Mouse (Mus musculus): ENCODE data around the gene Dlg2. TPM values are rescaled to one million over a fixed set of nuclear protein-coding genes. Genes with fewer than 3 reads are reported as not detected.

Gene Dlg2
- polyA plus RNA-seq, 1 experiment from 2014 or later, result 4.3 TPM

- Histone ChIP-seq H3K9ac (ENCODE audit: low read length) (no peak overlapping the region), H3K27me3 (ENCODE audit: control insufficient read depth, insufficient read depth, low read length) (no peaks in the 10 kb centered on the region; the same call in 1 of the 2 replicates), H3K27ac (ENCODE audit: low read length) (no peak overlapping the region), H3K4me2 (ENCODE audit: low read depth, low read length) (peak overlapping the region; percentile 38), H3K4me3 (replicated peaks; ENCODE audit: low read length) (no peak overlapping the region), H3K36me3 (ENCODE audit: control insufficient read depth, insufficient read depth, low read length) (no peaks in the 10 kb centered on the region), H3K9me3 (replicated peaks; ENCODE audit: control insufficient read depth, low read length) (no peaks in the 10 kb centered on the region), H3K4me1 (ENCODE audit: control insufficient read depth, insufficient read depth, low read length) (no peaks in the 10 kb centered on the region)
- ATAC-seq (ENCODE audit: insufficient read depth, low FRiP score), result no peak
- WGBS, result 55% methylated on average over 5 of the region's 5 CpGs
Measured at GRCm38 (mm10) chr7:91090317-91090829, 613.9 kb downstream of the Dlg2 start.

DNA sequence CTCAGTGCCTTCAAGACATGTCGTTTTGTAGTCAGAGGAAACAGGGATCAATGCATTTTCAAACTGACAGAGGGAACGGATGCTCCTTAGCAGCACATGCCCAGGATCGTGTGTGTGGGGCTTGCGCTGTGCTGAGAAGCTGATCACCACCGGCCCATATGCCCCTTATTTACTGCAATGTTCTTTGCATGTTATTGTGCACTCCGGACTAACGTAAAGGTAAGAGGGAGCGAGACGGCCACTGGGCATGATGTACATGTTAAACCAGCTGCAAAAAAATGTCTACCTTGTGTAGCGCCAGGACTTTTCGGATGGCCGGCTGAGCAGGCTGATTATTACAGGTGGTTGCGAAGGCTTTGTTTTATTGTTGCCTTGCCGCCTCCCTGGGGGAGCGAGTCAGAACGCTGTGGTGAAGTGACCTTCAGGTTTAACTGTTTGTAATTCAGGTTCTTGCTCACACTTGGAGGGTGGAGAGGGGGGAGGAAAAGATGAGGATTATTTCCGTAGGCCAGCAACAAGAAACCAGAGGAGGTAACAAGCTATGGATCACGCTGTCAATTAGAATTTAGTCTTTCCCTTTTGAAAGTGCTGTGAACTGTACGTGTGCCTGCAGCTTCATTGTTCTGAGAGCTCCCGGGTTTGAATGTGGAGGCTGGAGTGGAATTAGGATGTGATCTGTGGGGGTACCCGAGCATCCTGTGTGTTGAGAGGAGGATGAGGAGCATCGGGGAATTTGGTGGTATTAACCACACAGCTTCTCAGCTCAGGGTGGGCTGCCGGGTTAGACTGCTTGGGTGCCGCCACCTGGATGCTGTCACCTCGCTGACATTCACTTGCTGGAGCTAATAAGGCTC lies 614.6 kb downstream of the Dlg2 start:
- no peak overlapping the region for H3K9ac ChIP-seq (ENCODE audit: low read length)
- ATAC-seq (ENCODE audit: insufficient read depth, low FRiP score), result no peak
- 13% methylated on average over 25 of the region's 25 CpGs for WGBS
- H3K4me2 ChIP-seq (ENCODE audit: low read depth, low read length), result peak overlapping the region; percentile 38
- H3K27ac ChIP-seq (ENCODE audit: low read length), result no peak overlapping the region
- H3K36me3 ChIP-seq (ENCODE audit: control insufficient read depth, insufficient read depth, low read length), result no peaks in the 10 kb centered on the region
- peak overlapping the region; percentile 16 for H3K4me3 ChIP-seq (replicated peaks; ENCODE audit: low read length)
- no peaks in the 10 kb centered on the region for H3K4me1 ChIP-seq (ENCODE audit: control insufficient read depth, insufficient read depth, low read length)
- no peaks in the 10 kb centered on the region; the same call in 1 of the 2 replicates for H3K27me3 ChIP-seq (ENCODE audit: control insufficient read depth, insufficient read depth, low read length)
- no peaks in the 10 kb centered on the region for H3K9me3 ChIP-seq (replicated peaks; ENCODE audit: control insufficient read depth, low read length)

DNA sequence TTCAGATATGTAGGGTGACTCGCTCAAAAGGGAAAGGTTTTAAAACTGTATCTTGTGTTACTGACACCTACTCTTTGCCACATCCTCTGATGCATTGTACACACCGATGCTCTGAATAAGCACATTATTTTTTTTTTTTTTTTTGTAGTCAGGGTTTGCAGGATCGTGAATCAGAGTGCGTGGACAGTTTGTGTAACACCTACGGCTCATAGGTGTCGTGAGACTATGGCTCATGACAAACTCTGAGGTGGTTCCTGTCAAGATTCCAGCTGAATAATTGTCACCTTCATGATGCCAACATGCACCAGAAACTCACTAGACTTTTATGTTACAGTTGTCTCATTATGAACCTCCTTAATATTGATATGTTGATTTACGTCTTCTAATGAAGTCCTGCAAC lies 620.0 kb downstream of the Dlg2 start:
- Histone ChIP-seq H3K4me1 (ENCODE audit: control insufficient read depth, insufficient read depth, low read length) (no peaks in the 10 kb centered on the region), H3K9me3 (replicated peaks; ENCODE audit: control insufficient read depth, low read length) (no peaks in the 10 kb centered on the region), H3K27ac (ENCODE audit: low read length) (no peak overlapping the region), H3K4me3 (replicated peaks; ENCODE audit: low read length) (no peak overlapping the region), H3K9ac (ENCODE audit: low read length) (no peak overlapping the region), H3K27me3 (ENCODE audit: control insufficient read depth, insufficient read depth, low read length) (no peaks in the 10 kb centered on the region), H3K36me3 (ENCODE audit: control insufficient read depth, insufficient read depth, low read length) (no peaks in the 10 kb centered on the region), H3K4me2 (ENCODE audit: low read depth, low read length) (no peak overlapping the region)
- ATAC-seq (ENCODE audit: insufficient read depth, low FRiP score), result no peak
- WGBS, result 84% methylated on average over 7 of the region's 7 CpGs

- Histone ChIP-seq H3K4me1 (ENCODE audit: control insufficient read depth, insufficient read depth, low read length) (no peaks in the 10 kb centered on the region), H3K4me2 (ENCODE audit: low read depth, low read length) (no peak overlapping the region), H3K4me3 (replicated peaks; ENCODE audit: low read length) (no peak overlapping the region), H3K27ac (ENCODE audit: low read length) (no peak overlapping the region), H3K27me3 (ENCODE audit: control insufficient read depth, insufficient read depth, low read length) (no peaks in the 10 kb centered on the region), H3K9me3 (replicated peaks; ENCODE audit: control insufficient read depth, low read length) (no peaks in the 10 kb centered on the region), H3K36me3 (ENCODE audit: control insufficient read depth, insufficient read depth, low read length) (no peaks in the 10 kb centered on the region), H3K9ac (ENCODE audit: low read length) (no peak overlapping the region)
- 80% methylated on average over 3 of the region's 3 CpGs for WGBS
- ATAC-seq (ENCODE audit: insufficient read depth, low FRiP score), result no peak
Measured at GRCm38 (mm10) chr7:91098521-91098920, 622.0 kb downstream of the Dlg2 start.

GRCm38 (mm10) chr7:91109575-91109974 lies 633.1 kb downstream of the Dlg2 start:
- Histone ChIP-seq H3K36me3 (ENCODE audit: control insufficient read depth, insufficient read depth, low read length) (no peaks in the 10 kb centered on the region), H3K9ac (ENCODE audit: low read length) (no peak overlapping the region), H3K4me1 (ENCODE audit: control insufficient read depth, insufficient read depth, low read length) (no peaks in the 10 kb centered on the region), H3K4me2 (ENCODE audit: low read depth, low read length) (no peak overlapping the region), H3K27me3 (ENCODE audit: control insufficient read depth, insufficient read depth, low read length) (no peaks in the 10 kb centered on the region), H3K9me3 (replicated peaks; ENCODE audit: control insufficient read depth, low read length) (no peaks in the 10 kb centered on the region), H3K27ac (ENCODE audit: low read length) (no peak overlapping the region), H3K4me3 (replicated peaks; ENCODE audit: low read length) (no peak overlapping the region)
- ATAC-seq (ENCODE audit: insufficient read depth, low FRiP score), result no peak
- 63% methylated on average over 3 of the region's 3 CpGs for WGBS

GRCm38 (mm10) chr7:91132128-91132527 lies 655.7 kb downstream of the Dlg2 start:
- Histone ChIP-seq H3K27ac (ENCODE audit: low read length) (no peak overlapping the region), H3K4me1 (ENCODE audit: control insufficient read depth, insufficient read depth, low read length) (no peaks in the 10 kb centered on the region), H3K4me3 (replicated peaks; ENCODE audit: low read length) (no peak overlapping the region), H3K4me2 (ENCODE audit: low read depth, low read length) (no peak overlapping the region), H3K36me3 (ENCODE audit: control insufficient read depth, insufficient read depth, low read length) (no peaks in the 10 kb centered on the region), H3K27me3 (ENCODE audit: control insufficient read depth, insufficient read depth, low read length) (no peaks in the 10 kb centered on the region), H3K9ac (ENCODE audit: low read length) (no peak overlapping the region), H3K9me3 (replicated peaks; ENCODE audit: control insufficient read depth, low read length) (no peaks in the 10 kb centered on the region)
- no peak for ATAC-seq (ENCODE audit: insufficient read depth, low FRiP score)
- WGBS, result 66% methylated on average over 4 of the region's 4 CpGs

DNA sequence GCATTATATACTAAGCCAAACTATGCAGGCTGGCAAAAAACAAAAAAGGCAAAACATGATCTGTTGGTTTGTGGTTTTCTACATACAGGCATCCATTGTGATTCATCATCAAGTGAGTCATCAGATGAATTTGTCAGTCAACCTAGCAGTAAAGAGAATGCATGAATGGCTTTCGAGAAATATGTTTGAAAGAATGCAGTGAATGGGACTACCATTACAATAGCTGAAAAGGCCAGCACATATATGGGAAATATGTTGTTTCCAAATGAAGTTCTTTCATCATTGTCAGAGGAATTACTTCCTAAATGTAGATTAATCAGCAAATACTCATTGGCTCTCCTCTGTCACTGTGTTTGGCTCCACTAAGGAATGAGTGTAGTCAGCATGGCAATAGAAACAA lies 677.6 kb downstream of the Dlg2 start:
- H3K4me2 ChIP-seq (ENCODE audit: low read depth, low read length), result no peak overlapping the region
- no peak overlapping the region for H3K9ac ChIP-seq (ENCODE audit: low read length)
- ATAC-seq (ENCODE audit: insufficient read depth, low FRiP score), result no peak
- 69% methylated on average over 1 of the region's 1 CpGs for WGBS
- H3K27ac ChIP-seq (ENCODE audit: low read length), result no peak overlapping the region
- H3K36me3 ChIP-seq (ENCODE audit: control insufficient read depth, insufficient read depth, low read length), result no peaks in the 10 kb centered on the region
- no peaks in the 10 kb centered on the region for H3K27me3 ChIP-seq (ENCODE audit: control insufficient read depth, insufficient read depth, low read length)
- H3K4me3 ChIP-seq (replicated peaks; ENCODE audit: low read length), result no peak overlapping the region
- no peaks in the 10 kb centered on the region for H3K9me3 ChIP-seq (replicated peaks; ENCODE audit: control insufficient read depth, low read length)
- no peaks in the 10 kb centered on the region for H3K4me1 ChIP-seq (ENCODE audit: control insufficient read depth, insufficient read depth, low read length)

- Histone ChIP-seq H3K4me1 (ENCODE audit: control insufficient read depth, insufficient read depth, low read length) (no peaks in the 10 kb centered on the region), H3K4me3 (replicated peaks; ENCODE audit: low read length) (no peak overlapping the region)
- 83% methylated on average over 5 of the region's 5 CpGs for WGBS
Measured at GRCm38 (mm10) chr7:91159144-91159543, 682.7 kb downstream of the Dlg2 start.

DNA sequence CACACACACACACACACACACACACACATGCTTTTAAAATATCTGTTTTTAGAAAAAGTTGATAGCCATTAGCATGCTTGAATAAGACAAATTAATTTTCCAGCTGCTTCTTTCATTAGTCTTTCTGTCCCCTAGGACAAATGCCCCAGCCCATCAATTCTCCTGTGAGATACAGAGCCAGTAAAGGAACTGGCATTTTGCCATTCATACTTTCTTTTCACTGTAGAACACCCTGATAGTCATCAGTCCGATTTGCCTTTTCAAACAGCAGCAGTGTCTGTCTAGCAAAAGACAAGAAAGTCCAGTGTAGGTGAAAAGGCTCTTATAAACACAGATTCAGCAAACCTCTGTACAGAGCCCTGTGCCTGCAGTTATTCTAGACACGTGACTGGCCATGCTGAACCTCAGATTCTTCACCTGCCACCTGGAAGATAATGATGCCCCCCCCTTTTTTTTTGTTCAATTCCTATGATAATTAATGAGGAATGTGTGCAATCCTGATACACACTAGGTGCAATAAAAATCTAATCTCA lies 685.2 kb downstream of the Dlg2 start:
- no peak overlapping the region for H3K4me3 ChIP-seq (replicated peaks; ENCODE audit: low read length)
- H3K9ac ChIP-seq (ENCODE audit: low read length), result no peak overlapping the region
- H3K4me2 ChIP-seq (ENCODE audit: low read depth, low read length), result no peak overlapping the region
- no peak for ATAC-seq (ENCODE audit: insufficient read depth, low FRiP score)
- no peaks in the 10 kb centered on the region for H3K9me3 ChIP-seq (replicated peaks; ENCODE audit: control insufficient read depth, low read length)
- no peaks in the 10 kb centered on the region for H3K4me1 ChIP-seq (ENCODE audit: control insufficient read depth, insufficient read depth, low read length)
- no peaks in the 10 kb centered on the region for H3K27me3 ChIP-seq (ENCODE audit: control insufficient read depth, insufficient read depth, low read length)
- no peaks in the 10 kb centered on the region for H3K36me3 ChIP-seq (ENCODE audit: control insufficient read depth, insufficient read depth, low read length)
- no peak overlapping the region for H3K27ac ChIP-seq (ENCODE audit: low read length)
- 43% methylated on average over 2 of the region's 2 CpGs for WGBS

More at GRCm38 (mm10) chr7:91159144-91159543, 682.7 kb downstream of the Dlg2 start:
- Histone ChIP-seq H3K27ac (ENCODE audit: low read length) (no peak overlapping the region), H3K27me3 (ENCODE audit: control insufficient read depth, insufficient read depth, low read length) (no peaks in the 10 kb centered on the region), H3K9ac (ENCODE audit: low read length) (no peak overlapping the region), H3K36me3 (ENCODE audit: control insufficient read depth, insufficient read depth, low read length) (no peaks in the 10 kb centered on the region), H3K9me3 (replicated peaks; ENCODE audit: control insufficient read depth, low read length) (no peaks in the 10 kb centered on the region), H3K4me2 (ENCODE audit: low read depth, low read length) (no peak overlapping the region)
- no peak for ATAC-seq (ENCODE audit: insufficient read depth, low FRiP score)
